Mouse (Mus musculus): ENCODE data around the gene Cyp3a11.
"Not testable (repeated sequence)": the region's sequence is repeated elsewhere in the genome, so short reads cannot be mapped to it uniquely, and the experiment has no call there.

The Cyp3a11 gene

GRCm38 (mm10) chr5:145879688-145880087, at the start of gene Cyp3a11:
Cyp3a11 (minus strand) TSS chr5:145879964.
- no peak for DNase-seq (ENCODE audit: low read depth)

- DNase-seq (ENCODE audit: low read depth), result no peak
Observed at GRCm38 (mm10) chr5:145912912-145913311, 33.1 kb upstream of the Cyp3a11 start.

- no peak for DNase-seq (ENCODE audit: low read depth)
Observed at GRCm38 (mm10) chr5:145911781-145912180, 32.0 kb upstream of the Cyp3a11 start.

- not testable (repeated sequence) for DNase-seq (ENCODE audit: low read depth)
Observed at GRCm38 (mm10) chr5:145906937-145907336, 27.2 kb upstream of the Cyp3a11 start.

GRCm38 (mm10) chr5:145904535-145904934, 24.8 kb upstream of the Cyp3a11 start:
- no peak for DNase-seq (ENCODE audit: low read depth)

GRCm38 (mm10) chr5:145903349-145903748, 23.6 kb upstream of the Cyp3a11 start:
- DNase-seq (ENCODE audit: low read depth), result no peak

GRCm38 (mm10) chr5:145900436-145900990, 20.7 kb upstream of the Cyp3a11 start:
- DNase-seq (ENCODE audit: low read depth), result no peak

- DNase-seq (ENCODE audit: low read depth), result no peak
Observed at GRCm38 (mm10) chr5:145897271-145897670, 17.5 kb upstream of the Cyp3a11 start.

GRCm38 (mm10) chr5:145881207-145881606, 1.4 kb upstream of the Cyp3a11 start:
- no peak for DNase-seq (ENCODE audit: low read depth)

- DNase-seq (ENCODE audit: low read depth), result not testable (repeated sequence)
Observed at GRCm38 (mm10) chr5:145867433-145867832, 12.3 kb downstream of the Cyp3a11 start.

GRCm38 (mm10) chr5:145805796-145806195, 74.0 kb downstream of the Cyp3a11 start, which contains the start of gene Cyp3a44:
Cyp3a44 (minus strand) TSS chr5:145805874.
- DNase-seq (ENCODE audit: low read depth), result not testable (repeated sequence)
